Mouse (Mus musculus): ENCODE measurements around the gene Clpp. TPM values are rescaled to one million over a fixed set of nuclear protein-coding genes. Genes with fewer than 3 reads are reported as not detected.

Gene Clpp
- polyA plus RNA-seq, 2 experiments, result 139 to 150 TPM

- TF ChIP-seq POLR2A (IDR thresholded peaks at IDR 0.05; ENCODE audit: borderline replicate concordance, extremely low read depth, insufficient read depth, insufficient read length), result no peak
- WGBS, result 74% methylated on average over 4 of the region's 4 CpGs
- H3K4me3 ChIP-seq (replicated peaks; ENCODE audit: low read length), result no peak overlapping the region
Measured at GRCm38 (mm10) chr17:56958667-56959066, 31.4 kb upstream of the Clpp start.

GRCm38 (mm10) chr17:56961880-56962279 is 28.2 kb upstream of the Clpp start:
- H3K9ac ChIP-seq (ENCODE audit: low read depth, low read length, severe bottlenecking), result no peak overlapping the region
- 92% methylated on average over 4 of the region's 4 CpGs for WGBS
- H3K27ac ChIP-seq (replicated peaks; ENCODE audit: low read depth, low read length), result no peak overlapping the region
- no peaks in the 10 kb centered on the region for H3K36me3 ChIP-seq (ENCODE audit: control insufficient read depth, insufficient read depth, low read length)
- H3K4me2 ChIP-seq (replicated peaks; ENCODE audit: low read depth, low read length, severe bottlenecking), result no peak overlapping the region
- H3K9me3 ChIP-seq (ENCODE audit: control insufficient read depth, low read length), result no peaks in the 10 kb centered on the region
- no peak for DNase-seq (ENCODE audit: low spot score)
- H3K4me3 ChIP-seq (replicated peaks; ENCODE audit: low read length), result no peak overlapping the region
- H3K27me3 ChIP-seq (ENCODE audit: control insufficient read depth, insufficient read depth, low read length), result no peaks in the 10 kb centered on the region
- ATAC-seq (ENCODE audit: low FRiP score, low read depth), result no peak
- no peak for TF ChIP-seq POLR2A (IDR thresholded peaks at IDR 0.05; ENCODE audit: borderline replicate concordance, extremely low read depth, insufficient read depth, insufficient read length)
- H3K4me1 ChIP-seq (ENCODE audit: control insufficient read depth, insufficient read depth, low read length), result no peaks in the 10 kb centered on the region

More at GRCm38 (mm10) chr17:56958667-56959066, 31.4 kb upstream of the Clpp start:
- no peaks in the 10 kb centered on the region for H3K4me1 ChIP-seq (ENCODE audit: control insufficient read depth, insufficient read depth, low read length)
- H3K9ac ChIP-seq (ENCODE audit: low read depth, low read length, severe bottlenecking), result no peak overlapping the region
- H3K36me3 ChIP-seq (ENCODE audit: control insufficient read depth, insufficient read depth, low read length), result no peaks in the 10 kb centered on the region
- no peaks in the 10 kb centered on the region for H3K27me3 ChIP-seq (ENCODE audit: control insufficient read depth, insufficient read depth, low read length)
- DNase-seq (ENCODE audit: low spot score) (no peak), ATAC-seq (ENCODE audit: low FRiP score, low read depth) (no peak)
- no peaks in the 10 kb centered on the region for H3K9me3 ChIP-seq (ENCODE audit: control insufficient read depth, low read length)
- H3K4me2 ChIP-seq (replicated peaks; ENCODE audit: low read depth, low read length, severe bottlenecking), result no peak overlapping the region
- no peak overlapping the region for H3K27ac ChIP-seq (replicated peaks; ENCODE audit: low read depth, low read length)

- DNase-seq (ENCODE audit: low spot score) (no peak), ATAC-seq (ENCODE audit: low FRiP score, low read depth) (no peak)
- H3K27ac ChIP-seq (replicated peaks; ENCODE audit: low read depth, low read length), result no peak overlapping the region
- H3K4me1 ChIP-seq (ENCODE audit: control insufficient read depth, insufficient read depth, low read length), result no peaks in the 10 kb centered on the region
- WGBS, result 77% methylated on average over 5 of the region's 5 CpGs
- no peak overlapping the region for H3K4me2 ChIP-seq (replicated peaks; ENCODE audit: low read depth, low read length, severe bottlenecking)
- H3K4me3 ChIP-seq (replicated peaks; ENCODE audit: low read length), result no peak overlapping the region
- H3K9me3 ChIP-seq (ENCODE audit: control insufficient read depth, low read length), result no peaks in the 10 kb centered on the region
- H3K9ac ChIP-seq (ENCODE audit: low read depth, low read length, severe bottlenecking), result no peak overlapping the region
- H3K36me3 ChIP-seq (ENCODE audit: control insufficient read depth, insufficient read depth, low read length), result no peaks in the 10 kb centered on the region
- TF ChIP-seq POLR2A (IDR thresholded peaks at IDR 0.05; ENCODE audit: borderline replicate concordance, extremely low read depth, insufficient read depth, insufficient read length), result no peak
- no peaks in the 10 kb centered on the region for H3K27me3 ChIP-seq (ENCODE audit: control insufficient read depth, insufficient read depth, low read length)
Measured at GRCm38 (mm10) chr17:56962642-56963405, 27.3 kb upstream of the Clpp start.

- Histone ChIP-seq H3K4me3 (replicated peaks; ENCODE audit: low read length) (no peak overlapping the region), H3K4me2 (replicated peaks; ENCODE audit: low read depth, low read length, severe bottlenecking) (no peak overlapping the region), H3K9ac (ENCODE audit: low read depth, low read length, severe bottlenecking) (no peak overlapping the region), H3K4me1 (ENCODE audit: control insufficient read depth, insufficient read depth, low read length) (no peaks in the 10 kb centered on the region), H3K27me3 (ENCODE audit: control insufficient read depth, insufficient read depth, low read length) (no peaks in the 10 kb centered on the region), H3K36me3 (ENCODE audit: control insufficient read depth, insufficient read depth, low read length) (no peaks in the 10 kb centered on the region), H3K27ac (replicated peaks; ENCODE audit: low read depth, low read length) (no peak overlapping the region), H3K9me3 (ENCODE audit: control insufficient read depth, low read length) (no peaks in the 10 kb centered on the region)
- 74% methylated on average over 6 of the region's 6 CpGs for WGBS
- no peak for TF ChIP-seq POLR2A (IDR thresholded peaks at IDR 0.05; ENCODE audit: borderline replicate concordance, extremely low read depth, insufficient read depth, insufficient read length)
- ATAC-seq (ENCODE audit: low FRiP score, low read depth) (no peak), DNase-seq (ENCODE audit: low spot score) (no peak)
Measured at GRCm38 (mm10) chr17:56963646-56964045, 26.5 kb upstream of the Clpp start.

- no peak for TF ChIP-seq POLR2A (IDR thresholded peaks at IDR 0.05; ENCODE audit: borderline replicate concordance, extremely low read depth, insufficient read depth, insufficient read length)
- DNase-seq (ENCODE audit: low spot score) (no peak), ATAC-seq (ENCODE audit: low FRiP score, low read depth) (no peak)
- H3K4me2 ChIP-seq (replicated peaks; ENCODE audit: low read depth, low read length, severe bottlenecking), result no peak overlapping the region
- 63% methylated on average over 3 of the region's 3 CpGs for WGBS
- H3K9me3 ChIP-seq (ENCODE audit: control insufficient read depth, low read length), result no peaks in the 10 kb centered on the region
- no peak overlapping the region for H3K9ac ChIP-seq (ENCODE audit: low read depth, low read length, severe bottlenecking)
- no peak overlapping the region for H3K4me3 ChIP-seq (replicated peaks; ENCODE audit: low read length)
- H3K27me3 ChIP-seq (ENCODE audit: control insufficient read depth, insufficient read depth, low read length), result no peaks in the 10 kb centered on the region
- H3K4me1 ChIP-seq (ENCODE audit: control insufficient read depth, insufficient read depth, low read length), result no peaks in the 10 kb centered on the region
- H3K27ac ChIP-seq (replicated peaks; ENCODE audit: low read depth, low read length), result no peak overlapping the region
- H3K36me3 ChIP-seq (ENCODE audit: control insufficient read depth, insufficient read depth, low read length), result no peaks in the 10 kb centered on the region
Measured at GRCm38 (mm10) chr17:56969321-56969720, 20.8 kb upstream of the Clpp start.
